In the genomic region with DNA sequence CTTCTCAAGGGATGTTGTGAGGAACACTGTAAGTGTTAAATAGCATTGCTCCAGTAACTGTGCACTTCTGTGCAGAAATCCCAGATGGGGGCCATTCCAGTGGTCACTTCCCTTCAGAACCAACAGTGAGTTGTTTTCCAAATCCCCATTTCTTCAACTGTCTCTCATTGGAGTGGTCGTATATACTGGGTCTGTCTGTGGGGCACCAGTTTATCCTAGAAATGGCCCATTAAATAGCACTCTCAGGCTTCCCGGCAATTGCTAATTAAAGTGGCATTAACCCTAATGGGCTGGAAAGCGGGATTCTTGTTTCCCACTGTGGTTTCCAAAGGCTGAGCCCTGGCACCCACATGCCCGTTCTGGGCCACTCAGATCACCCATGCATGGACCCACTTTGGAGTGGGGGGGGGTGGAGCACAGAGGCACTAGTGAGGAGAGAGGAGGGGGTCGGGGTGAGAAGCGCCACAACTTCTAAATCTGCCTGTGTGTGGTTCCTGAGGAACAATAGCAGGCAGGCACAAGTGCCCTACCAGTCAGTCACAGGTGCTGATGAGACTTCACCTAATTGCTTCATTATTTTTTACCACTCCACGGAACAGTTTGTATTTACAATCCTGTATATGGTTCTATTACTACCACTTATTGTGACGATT, we compare ENCODE assay signal across 13 mouse cellular contexts.
DNase-seq lines count a peak whose midpoint lies in the region; ATAC-seq and TF ChIP-seq lines count a peak whose summit lies in the region.
"Had no signal": no experiment of that assay in that cellular context is flagged by ENCODE, and none has a peak within 500 bp of the region (broad histone marks: within the 10 kb centered on the region; RNA-seq: fewer than 3 reads in every experiment).

No protein-coding gene starts in this region.

- H3K4me3 ChIP-seq in hindbrain, embryonic 14.5 days (replicated peaks; ENCODE audit: low read length): no peak overlapping the region
- no peak overlapping the region for H3K4me3 ChIP-seq in hindbrain, embryonic 10.5 days
- 0 out of 2 replicates have a peak overlapping the region, but pooled peaks have one; percentile 17 for H3K4me3 ChIP-seq in forebrain, embryonic 12.5 days (replicated peaks)
- H3K4me3 ChIP-seq: heart, adult 2 months; intestine, embryonic 15.5 days had no signal

- no peak for TF ChIP-seq CTCF in brain, embryonic 14.5 days (IDR thresholded peaks at IDR 0.05; ENCODE audit: borderline replicate concordance, extremely low read depth, insufficient read depth, insufficient read length)

- DNase-seq in hindbrain, embryonic 14.5 days (ENCODE audit: low spot score): no peak
- no peak for DNase-seq in hindbrain, embryonic 10.5 days (ENCODE audit: low spot score)
- peak; percentile 91 for DNase-seq in brain, embryonic 14.5 days (ENCODE audit: low read depth)
- DNase-seq in kidney, postnatal 4 days: peak; percentile 62 to 74
- DNase-seq in left cerebral cortex, postnatal 4 days: no peak
- no peak for DNase-seq in spleen, postnatal 36 days (ENCODE audit: low spot score in 2 of 2)
- no peak for DNase-seq in left cerebral cortex, adult 9 months (ENCODE audit: low spot score in 2 of 2)
- DNase-seq: heart, adult 2 months; heart, postnatal 10 days; lung, adult 18-20 months; right cerebral cortex, postnatal 4 days had no signal

- intact Hi-C loops in left cerebral cortex, postnatal 4 days (cut with DNase I): loop anchor here (10.0 kb wide), 1 partner anchor 404 kb away; no protein-coding TSS in a partner anchor

- H3K4me2 ChIP-seq in hindbrain, embryonic 14.5 days (replicated peaks): no peak overlapping the region
- peak overlapping the region; percentile 31 for H3K4me2 ChIP-seq in forebrain, embryonic 12.5 days
- H3K4me2 ChIP-seq: intestine, embryonic 15.5 days had no signal

- no peaks in the 10 kb centered on the region for H3K36me3 ChIP-seq in hindbrain, embryonic 14.5 days (replicated peaks; ENCODE audit: control insufficient read depth, insufficient read depth)
- H3K36me3 ChIP-seq in hindbrain, embryonic 10.5 days: no peaks in the 10 kb centered on the region
- no peaks in the 10 kb centered on the region for H3K36me3 ChIP-seq in forebrain, embryonic 12.5 days (replicated peaks)
- H3K36me3 ChIP-seq: intestine, embryonic 15.5 days had no signal

- no peaks in the 10 kb centered on the region; the same call in 1 of the 2 replicates for H3K4me1 ChIP-seq in hindbrain, embryonic 14.5 days (replicated peaks; ENCODE audit: control insufficient read depth, insufficient read depth, low read length)
- peaks cover 13% of the 10 kb centered on the region for H3K4me1 ChIP-seq in hindbrain, embryonic 10.5 days (replicated peaks)
- H3K4me1 ChIP-seq in forebrain, embryonic 12.5 days: peaks cover 38% of the 10 kb centered on the region
- H3K4me1 ChIP-seq: intestine, embryonic 15.5 days had no signal

- WGBS in hindbrain, embryonic 14.5 days: 30% methylated on average over 8 of the region's 8 CpGs
- 44% methylated on average over 8 of the region's 8 CpGs for WGBS in hindbrain, embryonic 10.5 days
- 6% methylated on average over 8 of the region's 8 CpGs for WGBS in forebrain, embryonic 12.5 days

- H3K9me3 ChIP-seq in hindbrain, embryonic 14.5 days (ENCODE audit: control insufficient read depth, low read length): no peaks in the 10 kb centered on the region
- H3K9me3 ChIP-seq in hindbrain, embryonic 10.5 days: no peaks in the 10 kb centered on the region
- no peaks in the 10 kb centered on the region for H3K9me3 ChIP-seq in forebrain, embryonic 12.5 days
- H3K9me3 ChIP-seq: intestine, embryonic 15.5 days had no signal

- no peak overlapping the region for H3K27ac ChIP-seq in hindbrain, embryonic 14.5 days
- no peak overlapping the region for H3K27ac ChIP-seq in hindbrain, embryonic 10.5 days
- H3K27ac ChIP-seq in forebrain, embryonic 12.5 days: peak overlapping the region; percentile 76; the same call in 1 of the 2 replicates
- H3K27ac ChIP-seq: heart, adult 2 months; intestine, embryonic 15.5 days had no signal

- H3K9ac ChIP-seq in hindbrain, embryonic 14.5 days: no peak overlapping the region
- H3K9ac ChIP-seq in forebrain, embryonic 12.5 days: no peak overlapping the region
- H3K9ac ChIP-seq: intestine, embryonic 15.5 days had no signal

- no peak for TF ChIP-seq POLR2A in brain, embryonic 14.5 days (IDR thresholded peaks at IDR 0.05; ENCODE audit: borderline replicate concordance, extremely low read depth, insufficient read depth, insufficient read length, poor library complexity, severe bottlenecking)

- ATAC-seq in hindbrain, embryonic 14.5 days (ENCODE audit: low FRiP score): peak; percentile 62; the same call in 1 of the 2 replicates
- ATAC-seq in forebrain, embryonic 12.5 days (ENCODE audit: low FRiP score): peak; percentile 77; the same call in 1 of the 2 replicates
- ATAC-seq: intestine, embryonic 15.5 days had no signal

- peaks cover 32% of the 10 kb centered on the region for H3K27me3 ChIP-seq in hindbrain, embryonic 14.5 days (ENCODE audit: control insufficient read depth, insufficient read depth, low read length)
- H3K27me3 ChIP-seq in hindbrain, embryonic 10.5 days (ENCODE audit: insufficient read depth, poor library complexity, severe bottlenecking): peaks cover 71% of the 10 kb centered on the region
- H3K27me3 ChIP-seq in forebrain, embryonic 12.5 days: peaks cover 67% of the 10 kb centered on the region

Comparison
In these comparisons a context has a peak if more than half of its experiments do, and no peak if none do; other contexts are left out.
1. DNase-seq: peak in brain, embryonic 14.5 days (single experiment) and kidney, postnatal 4 days (2 of 2); none in hindbrain, embryonic 14.5 days (single experiment), hindbrain, embryonic 10.5 days (single experiment), left cerebral cortex, postnatal 4 days (single experiment), spleen, postnatal 36 days (0 of 2) and left cerebral cortex, adult 9 months (0 of 2).